Mouse (Mus musculus) kidney, adult 18-20 months (tissue): ENCODE data around the gene Vrk3.
A peak's percentile ranks its signal among the peaks of the same experiment; 100 is the strongest.
"Not testable (repeated sequence)": the region's sequence is repeated elsewhere in the genome, so short reads cannot be mapped to it uniquely, and the experiment has no call there.

ENCODE experiments used
- DNase-seq: peaks from one replicate; pipeline ENCODE4 v3.0.0; 2021

Gene Vrk3

GRCm38 (mm10) chr7:44748101-44749044, at the start of gene Vrk3:
Vrk3 (plus strand) TSS chr7:44748413.
- DNase-seq = peak; percentile 96

- DNase-seq = peak; percentile 41
Observed at GRCm38 (mm10) chr7:44701921-44702320, 46.3 kb upstream of the Vrk3 start.

- DNase-seq = no peak
Observed at GRCm38 (mm10) chr7:44702985-44703384, 45.2 kb upstream of the Vrk3 start.

- DNase-seq = peak; percentile 66
Observed at GRCm38 (mm10) chr7:44704363-44704762, 43.9 kb upstream of the Vrk3 start.

- no peak for DNase-seq
Observed at GRCm38 (mm10) chr7:44705086-44705485, 43.1 kb upstream of the Vrk3 start.

- DNase-seq = no peak
Observed at GRCm38 (mm10) chr7:44706322-44706721, 41.9 kb upstream of the Vrk3 start.

- DNase-seq = no peak
Observed at GRCm38 (mm10) chr7:44707169-44707675, 41.0 kb upstream of the Vrk3 start.

- DNase-seq = not testable (repeated sequence)
Observed at GRCm38 (mm10) chr7:44708093-44708492, 40.1 kb upstream of the Vrk3 start.

- no peak for DNase-seq
Observed at GRCm38 (mm10) chr7:44708574-44708973, 39.6 kb upstream of the Vrk3 start, which contains the start of gene Izumo2. Izumo2 (plus strand) TSS chr7:44708742.

GRCm38 (mm10) chr7:44709881-44710280, 38.3 kb upstream of the Vrk3 start:
- DNase-seq = no peak

GRCm38 (mm10) chr7:44722058-44722457, 26.2 kb upstream of the Vrk3 start:
- no peak for DNase-seq

- no peak for DNase-seq
Observed at GRCm38 (mm10) chr7:44724316-44724715, 23.9 kb upstream of the Vrk3 start.

- no peak for DNase-seq
Observed at GRCm38 (mm10) chr7:44726343-44726742, 21.9 kb upstream of the Vrk3 start.

- DNase-seq = no peak
Observed at GRCm38 (mm10) chr7:44727151-44727550, 21.1 kb upstream of the Vrk3 start.

- DNase-seq = no peak
Observed at GRCm38 (mm10) chr7:44728082-44728975, 19.9 kb upstream of the Vrk3 start.

- no peak for DNase-seq
Observed at GRCm38 (mm10) chr7:44733723-44734122, 14.5 kb upstream of the Vrk3 start.

GRCm38 (mm10) chr7:44741361-44741760, 6.9 kb upstream of the Vrk3 start:
- DNase-seq = no peak

GRCm38 (mm10) chr7:44744270-44744669, 3.9 kb upstream of the Vrk3 start:
- no peak for DNase-seq

GRCm38 (mm10) chr7:44745076-44745475, 3.1 kb upstream of the Vrk3 start:
- peak; percentile 77 for DNase-seq

GRCm38 (mm10) chr7:44747115-44747514, 1.1 kb upstream of the Vrk3 start:
- DNase-seq = no peak

- not testable (repeated sequence) for DNase-seq
Observed at GRCm38 (mm10) chr7:44750950-44751349, 2.7 kb downstream of the Vrk3 start, which contains the start of gene Zfp473. Zfp473 (minus strand) TSS chr7:44751050.

GRCm38 (mm10) chr7:44757164-44757563, 9.0 kb downstream of the Vrk3 start:
- DNase-seq = no peak

- DNase-seq = no peak
Observed at GRCm38 (mm10) chr7:44760366-44760765, 12.2 kb downstream of the Vrk3 start.
